Mouse (Mus musculus): ENCODE measurements around the gene Clvs2.

DNA sequence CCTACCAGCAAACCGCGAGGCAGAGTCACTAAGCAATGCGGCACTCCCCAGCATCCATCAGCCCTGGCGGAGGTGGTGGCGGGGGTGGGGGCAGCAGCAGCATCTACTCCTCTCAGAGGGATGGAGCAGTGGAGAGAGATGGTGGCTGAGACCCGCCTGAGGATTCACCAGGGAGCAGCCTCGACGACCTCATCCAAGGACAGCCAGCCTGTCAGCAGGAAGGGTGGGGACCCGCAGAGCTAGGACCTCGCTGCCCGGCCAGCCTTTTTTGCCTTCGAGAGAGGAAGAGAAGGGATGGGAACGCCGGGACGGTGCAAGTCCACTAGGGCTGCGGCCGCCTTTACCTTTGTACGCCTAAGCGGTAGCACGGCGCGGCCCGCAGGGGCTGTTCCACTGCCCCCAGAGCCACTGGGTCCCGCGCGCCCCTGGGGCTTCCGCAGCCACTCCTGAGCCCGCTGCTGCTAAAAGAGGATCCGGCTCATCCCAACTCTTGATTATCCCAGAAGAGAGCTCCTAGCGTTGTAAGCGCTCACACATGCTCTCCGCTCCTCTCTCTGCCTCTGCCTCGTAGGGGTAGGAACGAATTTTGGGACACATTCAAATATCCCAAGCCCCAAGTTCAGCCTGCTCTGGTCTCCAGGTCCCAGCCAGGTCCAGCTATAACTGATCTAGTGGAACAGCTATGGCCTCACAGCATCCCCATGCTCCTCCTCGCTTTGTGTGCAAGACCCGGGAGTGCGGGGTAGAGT is at the start of gene Clvs2:
- TF ChIP-seq CTCF (IDR thresholded peaks at IDR 0.05; ENCODE audit: borderline replicate concordance, control insufficient read depth, extremely low read depth, insufficient read depth, low read length, poor library complexity) = no peak
- TF ChIP-seq POLR2A (IDR thresholded peaks at IDR 0.05; ENCODE audit: control insufficient read depth, extremely low read depth, insufficient read depth, low read length, poor library complexity) = no peak

All from thymus, adult 2 months (tissue).